Mouse (Mus musculus) adipocyte (in vitro differentiated cells): ENCODE data around the gene Ier5.

Source experiments
- DNase-seq: peaks from one replicate; pipeline ENCODE4 v3.0.0-alpha.2; 2016; ENCODE audit warnings: low spot score

Gene Ier5

DNA sequence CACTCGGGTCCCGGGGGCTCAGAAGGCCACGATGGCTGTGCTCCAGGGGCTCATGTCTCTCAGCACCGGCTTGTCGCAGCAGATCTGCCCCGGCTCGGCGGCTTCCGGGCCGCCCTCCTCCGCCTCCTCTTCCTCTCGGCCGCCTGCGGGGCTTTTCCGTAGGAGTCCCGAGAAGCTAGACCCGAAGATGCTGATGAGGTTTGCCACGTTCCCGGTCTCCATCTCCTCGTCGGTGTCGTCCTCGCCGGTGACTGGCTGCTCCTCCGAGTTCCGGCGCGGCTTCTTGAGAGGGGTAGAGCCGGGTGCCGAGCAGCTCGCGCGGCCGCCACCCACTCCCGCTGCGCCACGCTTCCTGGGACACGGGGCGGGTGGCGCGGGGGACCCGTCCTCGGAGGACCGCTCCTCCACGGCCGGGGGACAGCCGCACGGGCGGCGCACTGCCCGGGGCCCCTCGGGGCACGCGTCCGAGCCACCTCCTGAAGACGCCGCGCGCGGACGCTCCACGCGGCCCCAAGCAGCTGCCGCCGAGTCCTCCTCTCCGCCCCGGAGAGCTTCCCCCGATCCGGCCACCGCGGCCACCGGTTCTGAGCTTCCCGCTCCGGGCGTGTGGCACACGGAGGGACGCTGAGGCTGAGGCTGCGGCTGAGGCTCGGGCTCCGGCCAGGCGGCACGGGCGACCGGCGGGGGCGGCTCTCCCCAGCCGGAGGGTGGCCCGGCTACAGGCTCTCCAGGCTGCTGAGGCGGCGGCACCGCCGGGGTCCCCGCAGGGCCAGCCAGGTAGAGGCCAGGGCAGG is 753 bp downstream of the Ier5 start:
- peak; percentile 50 for DNase-seq

GRCm38 (mm10) chr1:155097931-155098485 is 1.4 kb downstream of the Ier5 start:
- peak; percentile 62 for DNase-seq

GRCm38 (mm10) chr1:155097354-155097753 is 2.1 kb downstream of the Ier5 start:
- DNase-seq: no peak

GRCm38 (mm10) chr1:155096620-155097261 is 2.7 kb downstream of the Ier5 start:
- no peak for DNase-seq

GRCm38 (mm10) chr1:155093971-155094707 is 5.3 kb downstream of the Ier5 start:
- no peak for DNase-seq

GRCm38 (mm10) chr1:155093145-155093791 is 6.2 kb downstream of the Ier5 start:
- peak; percentile 65 for DNase-seq

DNA sequence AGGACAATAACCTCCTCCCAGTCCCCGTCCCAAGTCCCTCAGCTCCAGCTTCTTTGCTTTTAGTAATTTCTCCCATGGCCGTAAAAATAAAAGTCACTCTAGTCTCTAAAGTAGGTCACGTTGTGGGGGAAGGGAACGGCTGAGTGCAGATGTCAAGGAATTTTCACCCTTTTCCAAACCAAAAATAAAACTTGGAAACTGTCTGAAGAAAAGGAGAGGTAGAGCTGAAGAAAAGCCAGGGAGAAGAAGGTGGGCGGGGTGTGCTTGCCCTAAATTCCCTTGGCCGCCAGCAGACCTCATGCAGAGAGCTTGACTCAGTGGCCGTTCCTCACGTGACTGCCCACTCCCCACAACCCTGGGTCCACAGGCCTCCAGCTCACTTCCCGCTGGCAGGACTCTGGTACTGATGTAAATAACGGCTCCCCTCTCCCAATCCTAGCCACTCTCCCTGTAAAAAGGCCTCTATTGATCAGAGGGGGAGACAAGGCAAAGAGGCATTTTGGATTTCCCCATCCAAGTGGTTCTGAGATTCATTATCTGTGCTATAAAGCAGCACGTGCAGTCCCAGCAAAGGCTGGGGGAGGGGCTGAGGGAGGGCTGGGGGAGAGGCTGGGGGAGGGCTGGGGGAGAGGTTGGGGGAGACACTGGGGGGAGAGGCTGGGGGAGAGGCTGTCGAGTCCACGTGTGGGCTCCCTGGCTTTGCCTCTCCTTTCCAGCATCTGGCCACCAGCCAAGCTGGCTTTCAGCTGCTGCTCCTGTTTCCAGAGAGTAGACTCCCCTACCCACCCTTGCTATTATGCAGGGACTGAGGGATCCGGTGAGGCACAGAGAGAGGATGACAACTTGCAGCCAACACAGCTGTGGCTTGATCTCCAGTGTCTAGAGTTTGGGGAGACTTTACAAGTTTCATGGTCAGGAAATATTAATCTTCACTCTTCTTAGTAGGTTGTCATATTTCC is 7.3 kb downstream of the Ier5 start:
- DNase-seq: peak; percentile 45

GRCm38 (mm10) chr1:155091374-155091841 is 8.0 kb downstream of the Ier5 start:
- DNase-seq: no peak

- DNase-seq: no peak
Measured at GRCm38 (mm10) chr1:155090736-155091135, 8.7 kb downstream of the Ier5 start.

DNA sequence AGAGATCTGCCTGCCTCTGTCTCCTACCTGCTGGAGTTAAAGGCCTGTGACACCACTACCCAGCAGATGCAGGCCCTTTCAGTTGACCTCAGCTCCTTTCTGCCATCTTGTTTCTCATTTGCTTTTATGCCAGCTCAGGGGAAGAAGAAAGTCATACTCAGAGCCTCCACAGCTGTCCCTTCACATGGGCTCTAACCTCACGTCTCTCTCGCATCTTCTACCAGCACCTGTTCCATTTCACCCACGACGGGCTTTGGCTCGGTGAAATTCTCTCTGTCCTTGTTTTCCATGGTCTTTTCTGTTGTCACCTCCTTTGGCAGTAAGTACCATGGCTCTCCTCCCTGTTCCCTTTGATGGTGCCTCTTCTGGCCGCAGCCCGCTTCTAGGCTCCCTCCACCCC is 9.1 kb downstream of the Ier5 start:
- no peak for DNase-seq

DNA sequence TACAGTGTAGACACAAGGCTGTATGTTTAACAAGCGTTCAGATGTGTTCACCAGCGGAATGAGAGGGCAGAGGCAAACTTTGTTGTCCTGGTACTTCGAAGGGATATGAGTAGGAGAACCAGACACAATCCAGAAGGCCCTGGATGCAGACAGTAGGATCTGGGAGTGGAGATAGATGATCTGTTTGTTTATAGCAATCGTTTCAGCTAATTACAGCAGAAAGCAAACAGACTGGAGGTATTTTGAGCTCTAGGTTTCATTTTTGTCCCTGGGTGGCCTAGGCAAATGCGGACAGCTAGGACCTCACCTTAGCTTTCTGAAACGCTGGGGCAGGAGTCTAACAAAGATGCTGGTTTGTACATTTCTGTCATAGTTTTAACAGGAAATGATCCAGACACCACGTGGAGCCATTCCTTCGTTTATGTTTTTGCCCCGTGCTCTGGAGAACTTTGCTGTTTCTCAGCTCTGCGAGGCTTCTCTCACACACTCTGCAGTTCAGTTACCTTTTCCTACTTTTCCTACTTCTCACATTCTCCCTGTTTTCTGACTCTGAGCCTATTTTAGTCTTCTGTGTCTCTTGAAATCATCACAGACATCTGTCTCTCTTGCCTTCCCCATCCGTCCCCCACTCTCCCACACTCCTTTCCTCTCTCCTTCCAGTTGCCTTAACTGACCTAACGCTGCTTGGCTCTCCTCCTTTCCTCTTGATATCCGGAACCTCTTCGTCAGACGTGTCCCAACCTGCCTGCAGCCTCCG is 10.4 kb downstream of the Ier5 start:
- DNase-seq: no peak

GRCm38 (mm10) chr1:155088046-155088445 is 11.4 kb downstream of the Ier5 start:
- no peak for DNase-seq

- DNase-seq: no peak
Measured at GRCm38 (mm10) chr1:155086893-155087292, 12.5 kb downstream of the Ier5 start.

DNA sequence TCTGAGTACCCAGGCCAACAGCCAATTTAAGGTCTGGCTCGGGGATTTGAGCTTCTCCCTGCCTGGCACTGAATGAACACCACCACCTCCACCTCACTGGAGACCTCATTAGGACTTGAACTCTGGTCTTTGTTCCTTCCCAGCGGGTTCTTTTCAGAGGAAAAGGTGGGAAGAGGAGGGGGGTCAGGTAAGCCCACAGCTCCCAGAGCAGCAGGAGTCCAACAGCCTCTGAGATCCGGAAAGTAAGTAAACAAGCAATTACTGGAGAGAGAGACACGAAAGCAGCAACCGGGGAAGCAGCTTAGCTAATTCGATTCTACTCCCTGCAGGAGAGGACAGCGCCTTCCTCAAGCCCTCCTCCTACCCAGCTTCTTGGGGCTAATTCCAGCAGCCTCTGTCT is 13.0 kb downstream of the Ier5 start:
- no peak for DNase-seq

GRCm38 (mm10) chr1:155084839-155085238 is 14.6 kb downstream of the Ier5 start:
- DNase-seq: no peak

DNA sequence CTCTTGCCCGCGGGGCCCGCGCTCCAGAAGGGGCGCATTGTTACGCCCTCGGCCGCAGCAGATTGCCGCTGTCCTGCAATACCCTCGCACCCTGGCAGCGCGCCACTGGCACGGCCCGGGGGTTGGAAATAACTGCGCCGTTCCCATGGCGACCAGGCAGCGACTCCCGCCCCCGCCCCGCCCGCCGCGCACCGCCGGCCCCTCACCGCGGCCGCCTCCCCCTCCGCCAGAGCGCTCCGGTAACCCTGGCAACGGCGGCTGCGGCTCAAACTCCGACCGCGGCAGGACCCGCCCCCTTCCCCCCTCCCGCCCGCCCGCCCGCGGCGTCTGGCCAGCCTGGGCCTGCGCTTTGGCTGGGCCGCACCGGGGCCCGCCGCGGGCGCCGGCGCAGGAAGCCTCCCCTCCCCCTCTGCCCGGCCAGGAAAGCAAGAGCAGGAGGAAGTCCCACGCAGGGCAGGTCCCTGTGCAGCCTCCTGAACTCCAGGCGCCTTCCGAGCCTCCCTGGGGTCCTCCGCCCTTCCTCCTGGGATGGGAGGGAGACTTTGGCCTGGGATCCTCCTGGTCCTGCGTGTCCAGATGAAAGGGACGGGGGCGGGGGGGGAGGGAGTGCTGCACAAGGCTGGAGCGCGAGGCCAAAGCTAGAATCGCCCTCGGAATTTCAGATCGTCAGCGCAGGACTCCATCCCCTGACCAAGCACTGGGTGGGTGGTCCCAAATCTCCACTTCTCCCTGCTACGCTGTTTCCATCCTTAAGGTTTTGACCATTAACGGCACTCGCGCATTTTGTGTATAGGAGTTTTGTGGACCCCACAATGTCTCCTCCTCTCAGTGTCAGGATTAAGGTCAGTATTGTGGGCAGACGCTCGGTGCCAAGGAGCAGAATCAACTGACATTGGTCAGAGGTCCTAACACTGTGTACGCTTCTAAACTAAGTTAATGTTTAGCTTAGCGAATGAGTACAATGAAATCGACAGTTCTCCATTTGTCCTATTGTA is 15.9 kb downstream of the Ier5 start:
- peak; percentile 90 for DNase-seq

DNA sequence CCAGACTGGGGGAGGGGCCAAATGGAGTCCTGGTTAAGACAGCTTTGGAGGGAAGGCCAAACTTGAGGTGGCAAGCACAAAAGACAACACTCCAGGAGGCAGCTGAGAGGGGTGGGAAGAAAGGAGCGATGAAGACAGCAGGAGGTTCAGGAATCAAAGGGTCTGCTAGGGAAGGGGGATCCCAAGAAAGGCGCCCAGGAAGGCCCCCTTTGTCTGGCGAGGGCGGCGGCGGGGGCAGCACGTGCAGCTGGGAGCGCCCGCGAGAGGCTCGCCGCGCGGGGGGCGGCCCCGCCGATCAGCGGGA is 16.5 kb downstream of the Ier5 start:
- peak; percentile 65 for DNase-seq

DNA sequence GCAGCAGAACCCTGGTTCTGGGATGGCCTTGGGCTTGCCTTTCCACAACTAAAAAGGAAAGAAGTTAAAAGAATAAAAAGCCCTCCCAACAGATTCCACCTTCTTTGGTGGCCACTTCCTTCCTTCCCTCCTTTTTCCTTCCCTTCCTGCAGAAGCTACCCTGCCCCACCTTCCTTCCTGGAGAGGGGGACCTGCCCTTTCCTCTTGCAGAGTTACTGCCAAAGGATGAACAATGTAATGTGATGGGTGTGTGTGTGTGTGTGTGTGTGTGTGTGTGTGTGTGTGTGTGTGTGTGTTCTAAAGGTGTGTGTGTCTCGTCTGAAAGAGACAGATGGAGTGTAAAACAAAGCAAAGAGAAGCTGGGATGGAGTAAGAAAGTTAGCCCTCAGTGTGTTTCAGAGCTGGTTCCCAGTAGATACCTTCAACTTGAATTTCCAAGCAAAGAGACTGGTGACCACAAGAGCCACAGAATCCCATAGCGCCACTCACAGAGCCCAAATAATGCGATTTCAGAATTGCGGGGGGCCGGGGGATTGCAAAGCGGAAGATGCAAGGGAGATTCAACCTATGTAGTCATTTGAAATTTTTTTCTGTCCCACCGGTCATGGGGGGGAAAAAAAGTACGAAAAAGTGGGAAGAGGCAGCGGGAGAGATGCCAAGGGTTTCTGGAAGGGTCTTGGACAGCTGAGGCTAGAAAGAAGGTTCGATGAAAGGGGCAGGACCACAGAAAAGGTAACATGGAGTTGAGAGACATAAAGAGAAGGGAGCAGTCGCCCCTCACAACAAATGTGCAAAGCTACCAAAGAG is 17.1 kb downstream of the Ier5 start:
- DNase-seq: no peak
